26 mouse cellular contexts compared by ENCODE assay signal in genomic region chr5:31591122-31591521, GRCm38 (mm10).
"Had no signal": no experiment of that assay in that cellular context is flagged by ENCODE, and none has a peak within 500 bp of the region (broad histone marks: within the 10 kb centered on the region; RNA-seq: fewer than 3 reads in every experiment).

No protein-coding gene starts in this region.

- H3K36me3 ChIP-seq: heart, embryonic 13.5 days; heart, embryonic 15.5 days; hindbrain, embryonic 13.5 days; hindbrain, embryonic 15.5 days; kidney, embryonic 15.5 days; limb, embryonic 13.5 days; limb, embryonic 15.5 days; liver, embryonic 12.5 days had no signal

- H3K27ac ChIP-seq: heart, embryonic 13.5 days; heart, embryonic 15.5 days; hindbrain, embryonic 13.5 days; hindbrain, embryonic 15.5 days; hindbrain, postnatal 0 days; kidney, embryonic 15.5 days; kidney, postnatal 0 days; limb, embryonic 13.5 days; limb, embryonic 15.5 days; liver, embryonic 12.5 days had no signal

- H3K9me3 ChIP-seq: hindbrain, embryonic 13.5 days; hindbrain, embryonic 15.5 days; kidney, embryonic 15.5 days; limb, embryonic 15.5 days had no signal

- H3K9ac ChIP-seq: forebrain, postnatal 0 days; heart, embryonic 13.5 days; heart, embryonic 15.5 days; hindbrain, embryonic 13.5 days; hindbrain, embryonic 15.5 days; kidney, embryonic 15.5 days; limb, embryonic 13.5 days; limb, embryonic 15.5 days; liver, embryonic 12.5 days had no signal

- ATAC-seq: forebrain, postnatal 0 days; hindbrain, postnatal 0 days; intestine, embryonic 16.5 days; liver, embryonic 12.5 days had no signal

- H3K4me3 ChIP-seq: heart, embryonic 13.5 days; heart, embryonic 15.5 days; hindbrain, embryonic 13.5 days; hindbrain, embryonic 15.5 days; kidney, embryonic 15.5 days; limb, embryonic 13.5 days; limb, embryonic 15.5 days; liver, embryonic 12.5 days had no signal

- H3K4me2 ChIP-seq: heart, embryonic 11.5 days; heart, embryonic 13.5 days; heart, embryonic 15.5 days; hindbrain, embryonic 13.5 days; hindbrain, embryonic 15.5 days; kidney, embryonic 15.5 days; limb, embryonic 13.5 days; limb, embryonic 15.5 days; liver, embryonic 12.5 days had no signal

- DNase-seq: forebrain, postnatal 0 days; gastrocnemius, postnatal 14 days; gastrocnemius, postnatal 36 days; heart, adult 18-20 months; heart, postnatal 14 days; heart, postnatal 36 days; kidney, adult 11 months; kidney, adult 2 months; kidney, adult 9 months; kidney, postnatal 14 days; kidney, postnatal 36 days; layer of hippocampus, adult 9-11 months; layer of hippocampus, postnatal 36 days; left cerebral cortex, postnatal 4 days had no signal

- H3K27me3 ChIP-seq: heart, embryonic 13.5 days; heart, embryonic 15.5 days; hindbrain, embryonic 15.5 days; kidney, embryonic 15.5 days; limb, embryonic 13.5 days; liver, embryonic 12.5 days had no signal

- H3K4me1 ChIP-seq: liver, embryonic 12.5 days had no signal
